Mouse (Mus musculus) forebrain, embryonic 15.5 days (tissue): ENCODE data around the gene Tcl1b4. TPM values are rescaled to one million over a fixed set of nuclear protein-coding genes. Genes with fewer than 3 reads are reported as not detected.

Source experiments
- ATAC-seq: fragments of 200-750 bp; cut with Nextera tagmentation; replicated peaks from 2 replicates; pipeline ENCODE4 v1.8.0; 2017; ENCODE audit warnings: mild to moderate bottlenecking, moderate TSS enrichment, moderate library complexity
- H3K27ac ChIP-seq: fragments of 300-500 bp; sonication (generic); replicated peaks from 2 replicates; pipeline ENCODE4 v1.5.1; 2015; ENCODE audit warnings: mild to moderate bottlenecking, inconsistent platforms
- H3K27me3 ChIP-seq: fragments of 300-500 bp; sonication (generic); 2 replicates; pipeline ENCODE4 v1.6.1; 2015; ENCODE audit warnings: inconsistent platforms
- H3K36me3 ChIP-seq: fragments of 300-500 bp; sonication (generic); 2 replicates; pipeline ENCODE4 v1.6.1; 2015; ENCODE audit warnings: mild to moderate bottlenecking, inconsistent platforms
- H3K4me1 ChIP-seq: fragments of 300-500 bp; sonication (generic); 2 replicates; pipeline ENCODE4 v1.6.1; 2015; ENCODE audit warnings: inconsistent platforms
- H3K4me2 ChIP-seq: fragments of 300-500 bp; sonication (generic); replicated peaks from 2 replicates; pipeline ENCODE4 v1.6.1; 2015; ENCODE audit warnings: mild to moderate bottlenecking, inconsistent platforms
- H3K4me3 ChIP-seq: fragments of 300-500 bp; sonication (generic); 2 replicates; pipeline ENCODE4 v1.5.1; 2015; ENCODE audit warnings: mild to moderate bottlenecking, inconsistent platforms
- H3K9ac ChIP-seq: fragments of 300-500 bp; sonication (generic); replicated peaks from 2 replicates; pipeline ENCODE4 v1.6.1; 2015; ENCODE audit warnings: mild to moderate bottlenecking, inconsistent platforms
- H3K9me3 ChIP-seq: fragments of 300-500 bp; sonication (generic); 2 replicates; pipeline ENCODE4 v1.6.1; 2016; ENCODE audit warnings: inconsistent platforms
- WGBS: fragments of 180-500 bp; shearing (Covaris S2); methylation state at CpG from one replicate; pipeline ENCODE4 v1.1.7; 2015; ENCODE audit warnings: mixed read lengths; 5-methylcytosine and 5-hydroxymethylcytosine counted together
- polyA plus RNA-seq: library from polyadenylated mRNA; unstranded; fragments of >200 nt; fragmentation: Nextera tagmentation; extraction: Ambion mirVana; gene quantifications from 2 replicates; pipeline ENCODE4 v1.2.1, GENCODE M21; 2015

Gene Tcl1b4
- polyA plus RNA-seq, 1 experiment from 2014 or later: not detected

GRCm38 (mm10) chr12:105207071-105207470, 5.3 kb downstream of the Tcl1b4 start:
- H3K4me3 ChIP-seq: no peak overlapping the region
- no peaks in the 10 kb centered on the region for H3K36me3 ChIP-seq
- H3K4me1 ChIP-seq: no peaks in the 10 kb centered on the region
- H3K4me2 ChIP-seq: no peak overlapping the region
- no peak overlapping the region for H3K9ac ChIP-seq
- ATAC-seq: no peak
- H3K9me3 ChIP-seq: no peaks in the 10 kb centered on the region
- no peak overlapping the region for H3K27ac ChIP-seq
- 100% methylated on average over 1 of the region's 1 CpGs for WGBS
- no peaks in the 10 kb centered on the region for H3K27me3 ChIP-seq

- ATAC-seq: no peak
- no peaks in the 10 kb centered on the region for H3K4me1 ChIP-seq
- H3K27ac ChIP-seq: no peak overlapping the region
- 93% methylated on average over 1 of the region's 1 CpGs for WGBS
- H3K4me2 ChIP-seq: no peak overlapping the region
- H3K27me3 ChIP-seq: no peaks in the 10 kb centered on the region
- H3K9me3 ChIP-seq: no peaks in the 10 kb centered on the region
- no peak overlapping the region for H3K9ac ChIP-seq
- H3K36me3 ChIP-seq: no peaks in the 10 kb centered on the region
- H3K4me3 ChIP-seq: no peak overlapping the region
Measured at GRCm38 (mm10) chr12:105208441-105208840, 6.7 kb downstream of the Tcl1b4 start.

GRCm38 (mm10) chr12:105209231-105209630, 7.5 kb downstream of the Tcl1b4 start:
- H3K9me3 ChIP-seq: no peaks in the 10 kb centered on the region
- no peak for ATAC-seq
- no peak overlapping the region for H3K27ac ChIP-seq
- no peak overlapping the region for H3K4me3 ChIP-seq
- 96% methylated on average over 7 of the region's 7 CpGs for WGBS
- no peak overlapping the region for H3K4me2 ChIP-seq
- H3K36me3 ChIP-seq: no peaks in the 10 kb centered on the region
- no peaks in the 10 kb centered on the region for H3K4me1 ChIP-seq
- H3K9ac ChIP-seq: no peak overlapping the region
- H3K27me3 ChIP-seq: no peaks in the 10 kb centered on the region

GRCm38 (mm10) chr12:105217101-105217760, 15.5 kb downstream of the Tcl1b4 start:
- Histone ChIP-seq H3K4me1 (no peaks in the 10 kb centered on the region), H3K27me3 (no peaks in the 10 kb centered on the region), H3K4me3 (no peak overlapping the region), H3K27ac (no peak overlapping the region), H3K9me3 (no peaks in the 10 kb centered on the region), H3K9ac (no peak overlapping the region), H3K36me3 (no peaks in the 10 kb centered on the region), H3K4me2 (no peak overlapping the region)
- 91% methylated on average over 7 of the region's 7 CpGs for WGBS
- ATAC-seq: no peak

- no peak within 1 kb of the TSS for H3K4me3 ChIP-seq
- no peak for ATAC-seq
- no peaks in the 10 kb centered on the region for H3K36me3 ChIP-seq
- H3K4me2 ChIP-seq: no peak within 1 kb of the TSS
- H3K9ac ChIP-seq: no peak within 1 kb of the TSS
- WGBS: 94% methylated on average over 22 of the region's 22 CpGs
- no peak within 1 kb of the TSS for H3K27ac ChIP-seq
- no peaks in the 10 kb centered on the region for H3K9me3 ChIP-seq
- H3K27me3 ChIP-seq: no peaks in the 10 kb centered on the region
- no peaks in the 10 kb centered on the region for H3K4me1 ChIP-seq
Measured at GRCm38 (mm10) chr12:105222601-105223319, 21.0 kb downstream of the Tcl1b4 start, which contains the start of gene Tcl1. Gene Tcl1 (minus strand): TSS chr12:105222793.

GRCm38 (mm10) chr12:105224621-105225320, 23.0 kb downstream of the Tcl1b4 start:
- no peak for ATAC-seq
- Histone ChIP-seq H3K9me3 (no peaks in the 10 kb centered on the region), H3K4me1 (no peaks in the 10 kb centered on the region), H3K4me2 (no peak overlapping the region), H3K27ac (no peak overlapping the region), H3K4me3 (no peak overlapping the region), H3K36me3 (no peaks in the 10 kb centered on the region), H3K9ac (no peak overlapping the region), H3K27me3 (no peaks in the 10 kb centered on the region)
- WGBS: 41% methylated on average over 16 of the region's 16 CpGs

- WGBS: 53% methylated on average over 11 of the region's 11 CpGs
- no peak overlapping the region for H3K9ac ChIP-seq
- ATAC-seq: no peak
- no peaks in the 10 kb centered on the region for H3K9me3 ChIP-seq
- peaks cover 3% of the 10 kb centered on the region for H3K4me1 ChIP-seq
- H3K27ac ChIP-seq: no peak overlapping the region
- no peaks in the 10 kb centered on the region for H3K36me3 ChIP-seq
- H3K4me2 ChIP-seq: no peak overlapping the region
- no peak overlapping the region for H3K4me3 ChIP-seq
- H3K27me3 ChIP-seq: no peaks in the 10 kb centered on the region
Measured at GRCm38 (mm10) chr12:105234362-105234761, 32.6 kb downstream of the Tcl1b4 start.

- Histone ChIP-seq H3K4me2 (no peak overlapping the region), H3K9ac (no peak overlapping the region), H3K27me3 (no peaks in the 10 kb centered on the region), H3K36me3 (no peaks in the 10 kb centered on the region), H3K9me3 (no peaks in the 10 kb centered on the region), H3K27ac (no peak overlapping the region), H3K4me1 (peaks cover 3% of the 10 kb centered on the region), H3K4me3 (no peak overlapping the region)
- ATAC-seq: no peak
- 72% methylated on average over 3 of the region's 3 CpGs for WGBS
Measured at GRCm38 (mm10) chr12:105235091-105235490, 33.3 kb downstream of the Tcl1b4 start.

- H3K9ac ChIP-seq: no peak overlapping the region
- peaks cover 3% of the 10 kb centered on the region for H3K4me1 ChIP-seq
- ATAC-seq: no peak
- H3K27ac ChIP-seq: peak overlapping the region; percentile 57; the same call in 1 of the 2 replicates
- no peak overlapping the region for H3K4me2 ChIP-seq
- 41% methylated on average over 9 of the region's 9 CpGs for WGBS
- H3K27me3 ChIP-seq: no peaks in the 10 kb centered on the region
- H3K36me3 ChIP-seq: no peaks in the 10 kb centered on the region
- H3K9me3 ChIP-seq: no peaks in the 10 kb centered on the region
- H3K4me3 ChIP-seq: no peak overlapping the region
Measured at GRCm38 (mm10) chr12:105239060-105239459, 37.3 kb downstream of the Tcl1b4 start.

- Histone ChIP-seq H3K9ac (no peak overlapping the region), H3K9me3 (no peaks in the 10 kb centered on the region), H3K27me3 (no peaks in the 10 kb centered on the region), H3K4me1 (peaks cover 11% of the 10 kb centered on the region), H3K27ac (no peak overlapping the region), H3K36me3 (no peaks in the 10 kb centered on the region), H3K4me3 (no peak overlapping the region), H3K4me2 (0 out of 2 replicates have a peak overlapping the region, but pooled peaks have one; percentile 15)
- ATAC-seq: no peak
- WGBS: 10% methylated on average over 9 of the region's 9 CpGs
Measured at GRCm38 (mm10) chr12:105248763-105249233, 47.0 kb downstream of the Tcl1b4 start.

- no peak overlapping the region for H3K4me2 ChIP-seq
- no peaks in the 10 kb centered on the region for H3K27me3 ChIP-seq
- no peaks in the 10 kb centered on the region for H3K9me3 ChIP-seq
- H3K36me3 ChIP-seq: no peaks in the 10 kb centered on the region
- H3K27ac ChIP-seq: no peak overlapping the region
- whole genome bisulfite sequencing: 91% methylated on average over 3 of the region's 3 CpGs
- no peak overlapping the region for H3K4me3 ChIP-seq
- ATAC-seq: no peak
- H3K9ac ChIP-seq: no peak overlapping the region
- peaks cover 2% of the 10 kb centered on the region for H3K4me1 ChIP-seq
Measured at GRCm38 (mm10) chr12:105253796-105254195, 52.0 kb downstream of the Tcl1b4 start.
